Mouse (Mus musculus) neutrophil, adult 5-6 weeks (primary cell): ENCODE measurements at regions not wholly inside any gene's neighbourhood (a gene's known extent, or its start where the extent isn't known, plus 50 kb on each side); places are given as distances from the start of the nearest gene placed in this dataset.

Experiments
- ATAC-seq: fragments of 151-379, 151-347 bp; 2 replicates; pipeline ENCODE4 v1.8.0; 2017; ENCODE audit warnings: mild to moderate bottlenecking, moderate TSS enrichment; ENCODE audit not compliant: insufficient number of reproducible peaks, poor library complexity, low FRiP score, severe bottlenecking; ENCODE audit errors: extremely low read depth

GRCm38 (mm10) chr4:56224542-56224941 lies 515.3 kb upstream of the Gm26657 start:
- no peak for ATAC-seq

- peak; percentile 84 for ATAC-seq
Observed at GRCm38 (mm10) chr4:56222023-56222776, 517.7 kb upstream of the Gm26657 start.

- ATAC-seq = no peak
Observed at GRCm38 (mm10) chr4:56220531-56220930, 519.3 kb upstream of the Gm26657 start.

GRCm38 (mm10) chr4:56209499-56209898 lies 530.4 kb upstream of the Gm26657 start:
- no peak for ATAC-seq

GRCm38 (mm10) chr4:56207726-56208125 lies 532.1 kb upstream of the Gm26657 start:
- ATAC-seq = no peak

GRCm38 (mm10) chr4:56205069-56205468 lies 534.8 kb upstream of the Gm26657 start:
- no peak for ATAC-seq

GRCm38 (mm10) chr4:56193365-56193764 lies 546.5 kb upstream of the Gm26657 start:
- ATAC-seq = no peak

GRCm38 (mm10) chr4:56192516-56192915 lies 547.4 kb upstream of the Gm26657 start:
- no peak for ATAC-seq

GRCm38 (mm10) chr4:56179566-56179965 lies 560.3 kb upstream of the Gm26657 start:
- ATAC-seq = no peak

- no peak for ATAC-seq
Observed at GRCm38 (mm10) chr4:56178844-56179481, 560.9 kb upstream of the Gm26657 start.

- ATAC-seq = no peak
Observed at GRCm38 (mm10) chr4:56161257-56161594, 578.6 kb upstream of the Gm26657 start.

GRCm38 (mm10) chr4:56160551-56161256 lies 579.2 kb upstream of the Gm26657 start:
- no peak for ATAC-seq

- no peak for ATAC-seq
Observed at GRCm38 (mm10) chr4:56157521-56158065, 582.3 kb upstream of the Gm26657 start.

- no peak for ATAC-seq
Observed at GRCm38 (mm10) chr4:56150716-56151115, 589.2 kb upstream of the Gm26657 start.

- no peak for ATAC-seq
Observed at GRCm38 (mm10) chr4:56143827-56144226, 596.0 kb upstream of the Gm26657 start.

GRCm38 (mm10) chr4:56136837-56137236 lies 603.0 kb upstream of the Gm26657 start:
- no peak for ATAC-seq

- no peak for ATAC-seq
Observed at GRCm38 (mm10) chr4:56134350-56134749, 602.1 kb upstream of the Klf4 start.

GRCm38 (mm10) chr4:56127730-56128482 lies 595.6 kb upstream of the Klf4 start:
- ATAC-seq = no peak

GRCm38 (mm10) chr4:56124515-56124914 lies 592.2 kb upstream of the Klf4 start:
- ATAC-seq = no peak
